Mouse (Mus musculus): ENCODE measurements at regions not wholly inside any gene's neighbourhood (a gene's known extent, or its start where the extent isn't known, plus 50 kb on each side); places are given as distances from the start of the nearest gene placed in this dataset.

GRCm38 (mm10) chr9:46411686-46412085 lies 91.9 kb upstream of the 4931429L15Rik start:
- H3K9me3 ChIP-seq (replicated peaks; ENCODE audit: insufficient read depth, low read length) = no peaks in the 10 kb centered on the region

GRCm38 (mm10) chr9:46408776-46409175 lies 89.0 kb upstream of the 4931429L15Rik start:
- Histone ChIP-seq H3K4me3 (ENCODE audit: control insufficient read depth in 1 of 2, insufficient read depth in 1 of 2, low read depth in 2 of 2, low read length in 2 of 2) (no peak overlapping the region), H3K9ac (ENCODE audit: control insufficient read depth, low read depth, low read length, poor library complexity, severe bottlenecking) (no peak overlapping the region), H3K9me3 (replicated peaks; ENCODE audit: insufficient read depth, low read length) (no peaks in the 10 kb centered on the region), H3K4me1 (ENCODE audit: control insufficient read depth in 1 of 2, insufficient read depth in 2 of 2, low read length in 2 of 2) (no peaks in the 10 kb centered on the region), H3K27me3 (ENCODE audit: control insufficient read depth in 1 of 2, insufficient read depth in 2 of 2, low read length in 2 of 2) (no peaks in the 10 kb centered on the region), H3K36me3 (ENCODE audit: control insufficient read depth in 1 of 2, insufficient read depth in 2 of 2, low read length in 2 of 2) (no peaks in the 10 kb centered on the region), H3K79me2 (ENCODE audit: control insufficient read depth, insufficient read depth, low read length, poor library complexity) (no peaks in the 10 kb centered on the region), H3K27ac (ENCODE audit: control insufficient read depth, low read depth, low read length) (no peak overlapping the region)
- TF ChIP-seq CTCF (IDR thresholded peaks at IDR 0.05 in 2 of 3, conservative IDR thresholded peaks at IDR 0.05 in 1 of 3; ENCODE audit: control insufficient read depth in 1 of 3, insufficient read depth in 1 of 3, low read depth in 2 of 3, low read length in 3 of 3, poor library complexity in 1 of 3, severe bottlenecking in 1 of 3) (no peak), BHLHE40 (IDR thresholded peaks at IDR 0.05; ENCODE audit: borderline replicate concordance, low read depth, low read length) (no peak), TAL1 (IDR thresholded peaks at IDR 0.05; ENCODE audit: low read length) (no peak), MAX (IDR thresholded peaks at IDR 0.05; ENCODE audit: low read length) (no peak), RCOR1 (IDR thresholded peaks at IDR 0.05; ENCODE audit: low read depth, low read length) (no peak), POLR2AphosphoS2 (IDR thresholded peaks at IDR 0.05; ENCODE audit: low read length) (no peak), ELF1 (IDR thresholded peaks at IDR 0.05; ENCODE audit: low read depth, low read length) (no peak), ZNF384 (IDR thresholded peaks at IDR 0.05; ENCODE audit: low read depth, low read length) (no peak), UBTF (IDR thresholded peaks at IDR 0.05; ENCODE audit: borderline replicate concordance, insufficient read depth, low read depth, low read length) (no peak), POLR2AphosphoS5 (IDR thresholded peaks at IDR 0.05; ENCODE audit: borderline replicate concordance, low read depth, low read length) (no peak), MAZ (IDR thresholded peaks at IDR 0.05; ENCODE audit: low read depth, low read length) (no peak), CHD1 (IDR thresholded peaks at IDR 0.05; ENCODE audit: low read depth, low read length) (no peak)
- DNase-seq (ENCODE audit: low read depth, low spot score) = no peak

More at GRCm38 (mm10) chr9:46411686-46412085, 91.9 kb upstream of the 4931429L15Rik start:
- Histone ChIP-seq H3K36me3 (ENCODE audit: control insufficient read depth in 1 of 2, insufficient read depth in 2 of 2, low read length in 2 of 2) (no peaks in the 10 kb centered on the region), H3K4me1 (ENCODE audit: control insufficient read depth in 1 of 2, insufficient read depth in 2 of 2, low read length in 2 of 2) (no peaks in the 10 kb centered on the region), H3K9ac (ENCODE audit: control insufficient read depth, low read depth, low read length, poor library complexity, severe bottlenecking) (no peak overlapping the region), H3K27ac (ENCODE audit: control insufficient read depth, low read depth, low read length) (no peak overlapping the region), H3K27me3 (ENCODE audit: control insufficient read depth in 1 of 2, insufficient read depth in 2 of 2, low read length in 2 of 2) (no peaks in the 10 kb centered on the region), H3K4me3 (ENCODE audit: control insufficient read depth in 1 of 2, insufficient read depth in 1 of 2, low read depth in 2 of 2, low read length in 2 of 2) (no peak overlapping the region), H3K79me2 (ENCODE audit: control insufficient read depth, insufficient read depth, low read length, poor library complexity) (no peaks in the 10 kb centered on the region)
- no peak for TF ChIP-seq TAL1 (IDR thresholded peaks at IDR 0.05; ENCODE audit: low read length)
- DNase-seq (ENCODE audit: low read depth, low spot score) = no peak

- Histone ChIP-seq H3K27ac (ENCODE audit: control insufficient read depth, low read depth, low read length) (no peak overlapping the region), H3K9me3 (replicated peaks; ENCODE audit: insufficient read depth, low read length) (no peaks in the 10 kb centered on the region), H3K27me3 (ENCODE audit: control insufficient read depth in 1 of 2, insufficient read depth in 2 of 2, low read length in 2 of 2) (no peaks in the 10 kb centered on the region), H3K36me3 (ENCODE audit: control insufficient read depth in 1 of 2, insufficient read depth in 2 of 2, low read length in 2 of 2) (no peaks in the 10 kb centered on the region), H3K79me2 (ENCODE audit: control insufficient read depth, insufficient read depth, low read length, poor library complexity) (no peaks in the 10 kb centered on the region), H3K4me1 (ENCODE audit: control insufficient read depth in 1 of 2, insufficient read depth in 2 of 2, low read length in 2 of 2) (no peaks in the 10 kb centered on the region), H3K9ac (ENCODE audit: control insufficient read depth, low read depth, low read length, poor library complexity, severe bottlenecking) (no peak overlapping the region), H3K4me3 (ENCODE audit: control insufficient read depth in 1 of 2, insufficient read depth in 1 of 2, low read depth in 2 of 2, low read length in 2 of 2) (no peak overlapping the region)
- no peak for DNase-seq (ENCODE audit: low read depth, low spot score)
- no peak for TF ChIP-seq MAFK (IDR thresholded peaks at IDR 0.05; ENCODE audit: borderline replicate concordance, low read depth, low read length)
- no peak for TF ChIP-seq SIN3A (IDR thresholded peaks at IDR 0.05; ENCODE audit: low read length)
- no peak for TF ChIP-seq ZMIZ1 (IDR thresholded peaks at IDR 0.05; ENCODE audit: low read depth, low read length)
- TF ChIP-seq ELF1 (IDR thresholded peaks at IDR 0.05; ENCODE audit: low read depth, low read length) = no peak
- no peak for TF ChIP-seq MAX (IDR thresholded peaks at IDR 0.05; ENCODE audit: low read length)
- TF ChIP-seq CHD2 (IDR thresholded peaks at IDR 0.05; ENCODE audit: low read length) = no peak
- no peak for TF ChIP-seq POLR2AphosphoS2 (IDR thresholded peaks at IDR 0.05; ENCODE audit: low read length)
- TF ChIP-seq JUND (IDR thresholded peaks at IDR 0.05; ENCODE audit: low read depth, low read length) = no peak
- no peak for TF ChIP-seq ZC3H11A (IDR thresholded peaks at IDR 0.05; ENCODE audit: low read depth, low read length)
- no peak for TF ChIP-seq MAZ (IDR thresholded peaks at IDR 0.05; ENCODE audit: low read depth, low read length)
- TF ChIP-seq UBTF (IDR thresholded peaks at IDR 0.05; ENCODE audit: borderline replicate concordance, insufficient read depth, low read depth, low read length) = no peak
- no peak for TF ChIP-seq CHD1 (IDR thresholded peaks at IDR 0.05; ENCODE audit: low read depth, low read length)
- no peak for TF ChIP-seq GATA1 (IDR thresholded peaks at IDR 0.05; ENCODE audit: low read depth, low read length)
These were observed 86.8 kb upstream of the 4931429L15Rik start for GRCm38 (mm10) chr9:46406606-46407005.

All from MEL (cell line).